Mouse (Mus musculus): ENCODE measurements around the gene Kdelr1. TPM values are rescaled to one million over a fixed set of nuclear protein-coding genes. Genes with fewer than 3 reads are reported as not detected.

Kdelr1 gene
- polyA plus RNA-seq, 1 experiment from 2014 or later, result 45.6 TPM

GRCm38 (mm10) chr7:45920583-45921241 is 48.1 kb downstream of the Kdelr1 start:
- Histone ChIP-seq H3K4me3 (peak overlapping the region; percentile 23), H3K27me3 (peaks cover 11% of the 10 kb centered on the region), H3K36me3 (no peaks in the 10 kb centered on the region), H3K27ac (peak overlapping the region; percentile 40; the same call in 1 of the 2 replicates), H3K4me1 (peaks cover 32% of the 10 kb centered on the region), H3K4me2 (replicated peaks) (peak overlapping the region; percentile 19), H3K9me3 (replicated peaks) (no peaks in the 10 kb centered on the region), H3K9ac (peak overlapping the region; percentile 32; the same call in 1 of the 2 replicates)
- no peak for ATAC-seq (ENCODE audit: low FRiP score)
- WGBS, result 51% methylated on average over 9 of the region's 9 CpGs

GRCm38 (mm10) chr7:45921242-45921621 is 48.7 kb downstream of the Kdelr1 start, which contains the start of gene Emp3:
Emp3 (minus strand) TSS chr7:45921404.
- no peak for ATAC-seq (ENCODE audit: low FRiP score)
- Histone ChIP-seq H3K36me3 (no peaks in the 10 kb centered on the region), H3K27me3 (peaks cover 11% of the 10 kb centered on the region), H3K4me1 (peaks cover 27% of the 10 kb centered on the region), H3K4me2 (replicated peaks) (peak within 1 kb of the TSS; percentile 19), H3K4me3 (peak within 1 kb of the TSS; percentile 23), H3K9me3 (replicated peaks) (no peaks in the 10 kb centered on the region), H3K9ac (peak within 1 kb of the TSS; percentile 32; the same call in 1 of the 2 replicates), H3K27ac (peak within 1 kb of the TSS; percentile 88)
- 51% methylated on average over 9 of the region's 9 CpGs for WGBS

GRCm38 (mm10) chr7:45921950-45922600 is 49.5 kb downstream of the Kdelr1 start:
- Histone ChIP-seq H3K27me3 (peaks cover 13% of the 10 kb centered on the region), H3K27ac (peak overlapping the region; percentile 88), H3K4me1 (peaks cover 19% of the 10 kb centered on the region), H3K9ac (no peak overlapping the region), H3K9me3 (replicated peaks) (no peaks in the 10 kb centered on the region), H3K36me3 (no peaks in the 10 kb centered on the region), H3K4me2 (replicated peaks) (peak overlapping the region; percentile 61; the same call in 1 of the 2 replicates), H3K4me3 (no peak overlapping the region)
- no peak for ATAC-seq (ENCODE audit: low FRiP score)
- 83% methylated on average over 12 of the region's 12 CpGs for WGBS

- Histone ChIP-seq H3K9ac (peak overlapping the region; percentile 50), H3K9me3 (replicated peaks) (no peaks in the 10 kb centered on the region), H3K27ac (peak overlapping the region; percentile 88), H3K27me3 (peaks cover 24% of the 10 kb centered on the region), H3K4me3 (peak overlapping the region; percentile 42), H3K4me2 (replicated peaks) (peak overlapping the region; percentile 61), H3K36me3 (no peaks in the 10 kb centered on the region), H3K4me1 (peaks cover 9% of the 10 kb centered on the region)
- WGBS, result under 1% methylated on average over 36 of the region's 37 CpGs
- peak; percentile 91 for ATAC-seq (ENCODE audit: low FRiP score)
These were observed 50.6 kb downstream of the Kdelr1 start for GRCm38 (mm10) chr7:45922928-45923761.

GRCm38 (mm10) chr7:45923762-45924428 is 51.3 kb downstream of the Kdelr1 start, which contains the start of gene Ccdc114:
Ccdc114 (plus strand) TSS chr7:45924072.
- peak; percentile 36 for ATAC-seq (ENCODE audit: low FRiP score)
- peaks cover 9% of the 10 kb centered on the region for H3K4me1 ChIP-seq
- WGBS, result 6% methylated on average over 24 of the region's 24 CpGs

GRCm38 (mm10) chr7:45924429-45924816 is 51.9 kb downstream of the Kdelr1 start:
- ATAC-seq (ENCODE audit: low FRiP score), result no peak
- Histone ChIP-seq H3K9ac (no peak overlapping the region), H3K27me3 (peaks cover 34% of the 10 kb centered on the region), H3K9me3 (replicated peaks) (no peaks in the 10 kb centered on the region), H3K4me1 (peaks cover 9% of the 10 kb centered on the region), H3K4me3 (peak overlapping the region; percentile 42), H3K27ac (no peak overlapping the region), H3K36me3 (no peaks in the 10 kb centered on the region), H3K4me2 (replicated peaks) (peak overlapping the region; percentile 61)
- 12% methylated on average over 14 of the region's 14 CpGs for WGBS

More at GRCm38 (mm10) chr7:45923762-45924428, 51.3 kb downstream of the Kdelr1 start, which contains the start of gene Ccdc114:
- H3K36me3 ChIP-seq, result no peaks in the 10 kb centered on the region
- H3K4me3 ChIP-seq, result peak within 1 kb of the TSS; percentile 42
- peak within 1 kb of the TSS; percentile 88 for H3K27ac ChIP-seq
- peaks cover 29% of the 10 kb centered on the region for H3K27me3 ChIP-seq
- no peaks in the 10 kb centered on the region for H3K9me3 ChIP-seq (replicated peaks)
- H3K9ac ChIP-seq, result peak within 1 kb of the TSS; percentile 50; the same call in 1 of the 2 replicates
- peak within 1 kb of the TSS; percentile 61 for H3K4me2 ChIP-seq (replicated peaks)

- H3K9ac ChIP-seq, result no peak overlapping the region
- 23% methylated on average over 16 of the region's 23 CpGs for WGBS
- peaks cover 9% of the 10 kb centered on the region; the same call in 1 of the 2 replicates for H3K9me3 ChIP-seq (replicated peaks)
- H3K27ac ChIP-seq, result no peak overlapping the region
- no peak overlapping the region for H3K4me3 ChIP-seq
- H3K36me3 ChIP-seq, result no peaks in the 10 kb centered on the region
- H3K4me2 ChIP-seq (replicated peaks), result peak overlapping the region; percentile 21; the same call in 1 of the 2 replicates
- no peak for ATAC-seq (ENCODE audit: low FRiP score)
- no peaks in the 10 kb centered on the region for H3K4me1 ChIP-seq
- peaks cover 23% of the 10 kb centered on the region for H3K27me3 ChIP-seq
These were observed 56.2 kb downstream of the Kdelr1 start for GRCm38 (mm10) chr7:45928626-45929295.

GRCm38 (mm10) chr7:45929688-45930087 is 57.1 kb downstream of the Kdelr1 start:
- Histone ChIP-seq H3K4me1 (no peaks in the 10 kb centered on the region), H3K36me3 (no peaks in the 10 kb centered on the region), H3K4me3 (no peak overlapping the region), H3K4me2 (replicated peaks) (no peak overlapping the region), H3K27me3 (peaks cover 23% of the 10 kb centered on the region), H3K9ac (no peak overlapping the region), H3K27ac (no peak overlapping the region), H3K9me3 (replicated peaks) (peaks cover 9% of the 10 kb centered on the region; the same call in 1 of the 2 replicates)
- ATAC-seq (ENCODE audit: low FRiP score), result no peak
- 88% methylated on average over 1 of the region's 1 CpGs for WGBS

Other genes starting within 250 kb of the Kdelr1 start
- gene Rasip1, start 245.3 kb upstream of the Kdelr1 start, polyA plus RNA-seq (2016; fragmentation: Nextera tagmentation; extraction: Ambion mirVana), result 15.6 and 16.2 TPM in 2 replicates
- gene Mamstr, start 232.8 kb upstream of the Kdelr1 start, polyA plus RNA-seq (2016; fragmentation: Nextera tagmentation; extraction: Ambion mirVana), result 3.7 and 4.8 TPM in 2 replicates
- 0.37 TPM in 1 of 2 replicates, not detected in the other for gene Fut2, start 206.4 kb upstream of the Kdelr1 start, polyA plus RNA-seq (2016; fragmentation: Nextera tagmentation; extraction: Ambion mirVana)
- gene Ntn5, start 188.8 kb upstream of the Kdelr1 start, polyA plus RNA-seq (2016; fragmentation: Nextera tagmentation; extraction: Ambion mirVana), result 0.68 and 1.2 TPM in 2 replicates
- 1.1 and 2.2 TPM in 2 replicates for gene Sec1, start 178.4 kb upstream of the Kdelr1 start, polyA plus RNA-seq (2016; fragmentation: Nextera tagmentation; extraction: Ambion mirVana)
- 21.2 and 25.5 TPM in 2 replicates for gene Car11, start 172.9 kb upstream of the Kdelr1 start, polyA plus RNA-seq (2016; fragmentation: Nextera tagmentation; extraction: Ambion mirVana)
- gene Dbp, start 167.7 kb upstream of the Kdelr1 start, polyA plus RNA-seq (2016; fragmentation: Nextera tagmentation; extraction: Ambion mirVana), result 4.2 and 5.3 TPM in 2 replicates
- 607 and 682 TPM in 2 replicates for gene Rpl18, start 157.3 kb upstream of the Kdelr1 start, polyA plus RNA-seq (2016; fragmentation: Nextera tagmentation; extraction: Ambion mirVana)
- gene Sphk2, start 154.8 kb upstream of the Kdelr1 start, polyA plus RNA-seq (2016; fragmentation: Nextera tagmentation; extraction: Ambion mirVana), result 28.7 and 30.3 TPM in 2 replicates
- 0.89 and 1.0 TPM in 2 replicates for gene Fam83e, start 151.6 kb upstream of the Kdelr1 start, polyA plus RNA-seq (2016; fragmentation: Nextera tagmentation; extraction: Ambion mirVana)
- not detected in 2 replicates for gene Spaca4, start 147.0 kb upstream of the Kdelr1 start, polyA plus RNA-seq (2016; fragmentation: Nextera tagmentation; extraction: Ambion mirVana)
- gene Lmtk3, start 89.0 kb upstream of the Kdelr1 start, polyA plus RNA-seq (2016; fragmentation: Nextera tagmentation; extraction: Ambion mirVana), result 8.4 and 11.9 TPM in 2 replicates
- 2.4 and 3.0 TPM in 2 replicates for gene Sult2b1, start 88.1 kb upstream of the Kdelr1 start, polyA plus RNA-seq (2016; fragmentation: Nextera tagmentation; extraction: Ambion mirVana)
- 280 and 284 TPM in 2 replicates for gene Cyth2, start 58.2 kb upstream of the Kdelr1 start, polyA plus RNA-seq (2016; fragmentation: Nextera tagmentation; extraction: Ambion mirVana)
- gene Kcnj14, start 48.0 kb upstream of the Kdelr1 start, polyA plus RNA-seq (2016; fragmentation: Nextera tagmentation; extraction: Ambion mirVana), result 0.80 and 0.96 TPM in 2 replicates
- 43.2 and 45.8 TPM in 2 replicates for gene Grwd1, start 41.8 kb upstream of the Kdelr1 start, polyA plus RNA-seq (2016; fragmentation: Nextera tagmentation; extraction: Ambion mirVana)
- gene Grin2d, start 5.6 kb downstream of the Kdelr1 start, polyA plus RNA-seq (2016; fragmentation: Nextera tagmentation; extraction: Ambion mirVana), result 1.6 TPM in 2 replicates
- gene Syngr4, start 23.9 kb downstream of the Kdelr1 start, polyA plus RNA-seq (2016; fragmentation: Nextera tagmentation; extraction: Ambion mirVana), result 0.52 TPM in 1 of 2 replicates, not detected in the other
- gene Tmem143, start 24.2 kb downstream of the Kdelr1 start, polyA plus RNA-seq (2016; fragmentation: Nextera tagmentation; extraction: Ambion mirVana), result 3.4 and 5.2 TPM in 2 replicates
- 42.6 and 55.0 TPM in 2 replicates for gene Emp3, start 48.6 kb downstream of the Kdelr1 start, polyA plus RNA-seq (2016; fragmentation: Nextera tagmentation; extraction: Ambion mirVana)
- 5.5 and 6.8 TPM in 2 replicates for gene Ccdc114, start 51.3 kb downstream of the Kdelr1 start, polyA plus RNA-seq (2016; fragmentation: Nextera tagmentation; extraction: Ambion mirVana)
- 0.19 and 0.38 TPM in 2 replicates for gene Abcc6, start 157.5 kb downstream of the Kdelr1 start, polyA plus RNA-seq (2016; fragmentation: Nextera tagmentation; extraction: Ambion mirVana)
- 35.3 and 35.8 TPM in 2 replicates for gene Nomo1, start 160.9 kb downstream of the Kdelr1 start, polyA plus RNA-seq (2016; fragmentation: Nextera tagmentation; extraction: Ambion mirVana)
- gene Kcnj11, start 228.0 kb downstream of the Kdelr1 start, polyA plus RNA-seq (2016; fragmentation: Nextera tagmentation; extraction: Ambion mirVana), result 0.51 and 0.61 TPM in 2 replicates

Measured in hindbrain, embryonic 12.5 days (tissue).